Mouse (Mus musculus) cortical plate, adult 2 months (tissue): ENCODE results near the gene Mapk8ip3.

ENCODE experiments used
- CTCF ChIP-seq: fragments of 200-500 bp; IDR thresholded peaks from 2 replicates; pipeline ENCODE4 v1.5.1; 2011; ENCODE audit warnings: mild to moderate bottlenecking, control low read depth, low read length; ENCODE audit not compliant: insufficient read depth; ENCODE audit errors: extremely low read depth
- POLR2A ChIP-seq: fragments of 200-500 bp; IDR thresholded peaks from 2 replicates; pipeline ENCODE4 v1.6.1; 2011; ENCODE audit warnings: mild to moderate bottlenecking, low read length, control low read depth; ENCODE audit not compliant: insufficient read depth; ENCODE audit errors: extremely low read depth

GRCm38 (mm10) chr17:24885356-24886133 lies 51.2 kb downstream of the Mapk8ip3 start:
- TF ChIP-seq POLR2A = no peak
- no peak for TF ChIP-seq CTCF
